Mouse (Mus musculus): ENCODE measurements around the gene Chil3. TPM values are rescaled to one million over a fixed set of nuclear protein-coding genes. Genes with fewer than 3 reads are reported as not detected.
"Not testable (repeated sequence)": the region's sequence is repeated elsewhere in the genome, so short reads cannot be mapped to it uniquely, and the experiment has no call there.

Gene Chil3
- not detected in 2 replicates for polyA plus RNA-seq (2016; fragmentation: Nextera tagmentation; extraction: Ambion mirVana)

DNA sequence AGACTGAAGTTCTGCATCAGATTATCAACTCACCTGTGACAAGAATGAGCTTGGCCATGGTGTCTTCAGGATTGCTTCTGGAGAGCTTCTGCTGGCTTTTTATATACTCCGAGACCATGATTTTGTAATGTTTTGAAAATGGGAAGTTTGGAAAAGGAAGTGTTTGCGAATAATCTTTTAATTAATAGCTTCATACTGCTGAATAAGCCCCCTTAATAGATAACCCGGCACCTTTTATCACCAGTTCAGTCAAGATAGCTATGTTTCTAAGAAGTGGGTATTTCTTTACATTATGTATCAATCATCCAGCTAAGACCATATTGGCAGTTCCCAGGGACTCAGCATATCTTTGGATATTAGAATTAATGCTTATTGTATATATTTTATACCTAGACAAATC is at the start of gene Chil3:
Chil3 (minus strand) TSS at position 101 of the 400 bp plus-strand sequence.
- 75% methylated on average over 3 of the region's 3 CpGs for WGBS
- Histone ChIP-seq H3K9me3 (peaks cover 20% of the 10 kb centered on the region), H3K4me2 (no peak within 1 kb of the TSS), H3K27me3 (no peaks in the 10 kb centered on the region), H3K27ac (no peak within 1 kb of the TSS), H3K4me3 (replicated peaks) (no peak within 1 kb of the TSS), H3K36me3 (no peaks in the 10 kb centered on the region), H3K9ac (replicated peaks) (no peak within 1 kb of the TSS), H3K4me1 (replicated peaks) (no peaks in the 10 kb centered on the region)
- ATAC-seq (ENCODE audit: insufficient number of reproducible peaks, insufficient read depth, low FRiP score, low TSS enrichment, low read depth): no peak

DNA sequence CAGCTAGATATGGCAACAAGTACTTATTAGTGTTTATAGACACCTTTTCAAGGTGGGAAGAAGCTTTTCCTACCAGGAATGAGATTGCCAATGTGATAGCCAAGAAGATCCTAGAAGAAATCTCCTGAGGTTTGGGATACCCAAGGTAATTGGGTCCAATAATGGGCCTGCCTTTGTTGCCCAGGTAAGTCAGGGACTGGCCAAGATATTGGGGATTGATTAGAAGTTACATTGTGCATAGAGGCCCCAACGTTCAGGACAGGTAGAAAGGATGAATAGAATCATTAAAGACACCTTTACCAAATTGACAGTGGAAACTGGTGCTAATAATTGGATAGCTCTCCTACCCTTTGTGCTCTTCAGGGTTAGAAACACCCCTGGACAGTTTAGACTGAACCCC is 30.7 kb upstream of the Chil3 start:
- H3K9me3 ChIP-seq: peaks cover 41% of the 10 kb centered on the region
- H3K4me2 ChIP-seq; H3K27me3 ChIP-seq; H3K27ac ChIP-seq; ATAC-seq (ENCODE audit: insufficient number of reproducible peaks, insufficient read depth, low FRiP score, low TSS enrichment, low read depth); H3K4me1 ChIP-seq (replicated peaks); H3K9ac ChIP-seq (replicated peaks); H3K36me3 ChIP-seq; H3K4me3 ChIP-seq (replicated peaks): not testable (repeated sequence)
- 57% methylated on average over 1 of the region's 1 CpGs for WGBS

DNA sequence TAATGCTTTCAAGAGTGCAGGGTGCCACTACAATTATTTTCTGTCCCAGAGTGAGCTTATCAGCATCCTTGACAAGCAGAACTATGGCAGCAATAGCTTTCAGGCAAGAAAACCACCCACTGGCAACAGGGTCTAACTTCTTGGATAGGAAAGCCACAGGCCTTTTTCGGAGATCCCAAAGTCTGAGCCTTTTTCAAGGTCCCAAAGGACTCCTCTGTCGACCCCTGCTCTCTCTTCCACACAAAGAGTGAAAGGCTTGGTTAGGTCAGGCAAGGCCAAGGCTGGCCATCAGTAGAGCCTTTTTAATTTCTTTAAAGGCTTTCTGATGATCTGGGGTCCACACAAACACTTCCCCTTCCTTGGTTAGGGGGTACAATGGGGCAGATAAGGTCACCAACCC is 29.9 kb upstream of the Chil3 start:
- H3K4me3 ChIP-seq (replicated peaks); ATAC-seq (ENCODE audit: insufficient number of reproducible peaks, insufficient read depth, low FRiP score, low TSS enrichment, low read depth); H3K27me3 ChIP-seq; H3K36me3 ChIP-seq; H3K4me2 ChIP-seq; H3K27ac ChIP-seq; H3K4me1 ChIP-seq (replicated peaks); H3K9ac ChIP-seq (replicated peaks): not testable (repeated sequence)
- 67% methylated on average over 2 of the region's 2 CpGs for whole genome bisulfite sequencing
- H3K9me3 ChIP-seq: peaks cover 41% of the 10 kb centered on the region

DNA sequence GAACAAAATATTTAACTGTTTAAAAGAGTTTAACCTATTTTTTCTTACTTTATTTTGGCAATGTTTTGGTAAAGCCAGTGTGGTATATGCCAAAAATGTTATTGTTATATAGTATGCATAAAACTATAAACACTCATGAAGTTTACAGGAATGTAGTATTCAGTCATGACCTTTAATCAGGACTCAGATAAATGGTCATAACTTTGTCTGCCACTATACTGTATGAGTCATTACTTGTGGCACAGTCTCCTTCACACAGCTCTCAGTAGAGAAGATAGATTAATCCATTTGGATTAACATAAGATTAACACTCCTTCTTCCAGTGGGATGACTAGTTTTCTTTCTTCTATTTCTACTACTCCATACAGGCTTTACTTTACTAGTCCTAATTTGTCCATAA is 28.9 kb upstream of the Chil3 start:
- no peaks in the 10 kb centered on the region for H3K4me1 ChIP-seq (replicated peaks)
- H3K9me3 ChIP-seq: peaks cover 45% of the 10 kb centered on the region
- no peak overlapping the region for H3K4me3 ChIP-seq (replicated peaks)
- no peak for ATAC-seq (ENCODE audit: insufficient number of reproducible peaks, insufficient read depth, low FRiP score, low TSS enrichment, low read depth)
- H3K27me3 ChIP-seq: no peaks in the 10 kb centered on the region
- H3K27ac ChIP-seq: no peak overlapping the region
- H3K4me2 ChIP-seq: no peak overlapping the region
- no peaks in the 10 kb centered on the region for H3K36me3 ChIP-seq
- no peak overlapping the region for H3K9ac ChIP-seq (replicated peaks)

DNA sequence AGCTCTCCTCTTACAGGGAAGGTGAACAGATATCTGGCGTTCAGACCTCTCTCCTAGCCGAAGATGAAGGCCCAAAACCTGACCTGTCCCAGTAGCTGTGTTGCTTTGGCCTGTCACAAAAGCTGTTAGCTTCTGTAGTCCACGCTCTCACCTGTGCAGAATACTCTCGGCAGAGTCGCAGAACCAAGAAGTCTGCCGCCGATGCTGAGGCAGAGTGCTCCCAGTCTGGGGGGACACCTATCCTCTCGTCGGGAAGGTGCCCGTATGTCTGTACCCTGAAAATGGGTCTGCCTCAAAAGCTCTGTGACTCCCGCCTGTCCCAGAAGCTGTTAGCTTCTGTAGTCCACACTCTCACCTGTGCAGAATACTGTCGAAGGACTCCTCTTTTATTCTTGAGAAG is 28.1 kb upstream of the Chil3 start:
- H3K4me2 ChIP-seq: no peak overlapping the region
- no peak overlapping the region for H3K9ac ChIP-seq (replicated peaks)
- H3K36me3 ChIP-seq: no peaks in the 10 kb centered on the region
- no peak for ATAC-seq (ENCODE audit: insufficient number of reproducible peaks, insufficient read depth, low FRiP score, low TSS enrichment, low read depth)
- no peak overlapping the region for H3K27ac ChIP-seq
- H3K27me3 ChIP-seq: no peaks in the 10 kb centered on the region
- H3K4me3 ChIP-seq (replicated peaks): no peak overlapping the region
- H3K9me3 ChIP-seq: peaks cover 48% of the 10 kb centered on the region
- WGBS: 90% methylated on average over 12 of the region's 12 CpGs
- no peaks in the 10 kb centered on the region for H3K4me1 ChIP-seq (replicated peaks)

DNA sequence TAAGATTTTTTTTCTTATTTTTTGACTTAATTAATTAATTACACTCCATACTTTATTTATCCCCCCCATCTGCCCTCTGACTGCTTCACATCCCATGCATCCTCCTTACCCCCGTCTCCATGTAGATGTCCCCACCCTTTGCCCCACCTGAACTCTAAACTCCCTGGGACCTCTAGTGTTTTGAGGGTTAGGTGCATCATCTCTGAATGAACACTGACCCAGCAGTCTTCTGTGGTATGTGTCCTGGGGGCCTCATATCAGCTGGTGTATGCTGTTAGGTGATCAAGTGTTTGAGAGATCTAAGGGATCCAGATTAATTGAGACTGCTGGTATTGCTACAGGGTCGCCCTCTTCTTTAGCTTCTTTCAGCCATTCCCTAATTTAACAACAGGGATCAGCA is 20.6 kb upstream of the Chil3 start:
- H3K9me3 ChIP-seq: peaks cover 51% of the 10 kb centered on the region
- H3K27ac ChIP-seq: no peak overlapping the region
- H3K4me2 ChIP-seq: no peak overlapping the region
- H3K27me3 ChIP-seq: no peaks in the 10 kb centered on the region
- H3K9ac ChIP-seq (replicated peaks): no peak overlapping the region
- H3K4me3 ChIP-seq (replicated peaks): no peak overlapping the region
- WGBS: 77% methylated on average over 2 of the region's 2 CpGs
- ATAC-seq (ENCODE audit: insufficient number of reproducible peaks, insufficient read depth, low FRiP score, low TSS enrichment, low read depth): no peak
- no peaks in the 10 kb centered on the region for H3K4me1 ChIP-seq (replicated peaks)
- no peaks in the 10 kb centered on the region for H3K36me3 ChIP-seq

DNA sequence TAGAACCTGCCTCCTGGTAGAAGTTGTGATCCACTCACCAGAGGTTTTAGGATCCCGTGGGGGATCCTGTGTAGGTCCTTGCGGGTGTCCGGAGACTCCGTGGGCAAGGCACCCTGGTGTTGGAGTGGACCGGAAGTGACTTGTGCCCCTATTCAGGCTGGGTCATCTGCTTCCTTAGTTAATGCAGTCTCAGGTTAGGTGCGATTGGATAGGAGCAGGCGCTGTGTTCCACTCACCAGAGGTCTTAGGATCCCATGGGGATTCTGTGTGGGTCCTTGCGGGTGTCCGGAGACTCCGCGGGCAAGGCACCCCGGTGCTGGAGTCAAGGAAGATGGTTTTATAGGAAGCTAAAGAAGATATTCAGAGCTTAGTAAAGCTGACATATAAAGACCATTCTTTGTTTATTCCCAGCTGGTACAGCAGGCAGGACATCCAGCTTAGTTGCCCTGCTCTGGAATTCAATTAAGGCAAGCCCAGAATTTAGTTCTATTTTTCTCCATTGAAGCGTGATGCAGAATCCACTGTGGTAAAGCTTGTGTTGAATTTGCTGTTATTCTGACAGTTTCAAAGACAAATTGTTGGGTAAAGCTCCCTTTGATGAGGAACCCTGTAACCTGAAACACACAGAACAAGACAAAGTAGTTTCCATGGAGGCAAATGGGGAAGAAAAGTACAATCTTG is 10.3 kb upstream of the Chil3 start:
- WGBS: 89% methylated on average over 13 of the region's 13 CpGs
- Histone ChIP-seq H3K4me3 (replicated peaks) (no peak overlapping the region), H3K9ac (replicated peaks) (no peak overlapping the region), H3K4me2 (no peak overlapping the region), H3K36me3 (no peaks in the 10 kb centered on the region), H3K27ac (no peak overlapping the region), H3K4me1 (replicated peaks) (no peaks in the 10 kb centered on the region), H3K27me3 (no peaks in the 10 kb centered on the region), H3K9me3 (peaks cover 37% of the 10 kb centered on the region)
- ATAC-seq (ENCODE audit: insufficient number of reproducible peaks, insufficient read depth, low FRiP score, low TSS enrichment, low read depth): no peak

DNA sequence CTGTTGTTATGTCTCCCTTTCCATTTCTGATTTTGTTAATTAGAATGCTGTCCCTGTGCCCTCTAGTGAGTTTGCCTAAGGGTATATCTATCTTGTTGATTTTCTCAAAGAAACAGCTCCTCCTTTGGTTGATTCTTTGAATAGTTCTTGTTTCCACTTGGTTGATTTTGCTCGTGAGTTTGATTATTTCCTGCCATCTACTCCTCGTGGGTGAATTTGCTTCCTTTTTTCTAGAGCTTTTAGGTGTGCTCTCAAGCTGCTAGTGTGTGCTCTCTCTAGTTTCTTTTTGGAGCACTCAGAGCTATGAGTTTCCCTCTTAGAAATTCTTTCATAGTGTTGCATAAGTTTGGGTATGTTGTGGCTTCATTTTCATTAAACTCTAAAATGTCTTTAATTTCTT is 7.6 kb upstream of the Chil3 start:
- H3K27ac ChIP-seq; H3K36me3 ChIP-seq; H3K4me1 ChIP-seq (replicated peaks); ATAC-seq (ENCODE audit: insufficient number of reproducible peaks, insufficient read depth, low FRiP score, low TSS enrichment, low read depth); H3K4me2 ChIP-seq; H3K4me3 ChIP-seq (replicated peaks); H3K27me3 ChIP-seq; H3K9ac ChIP-seq (replicated peaks): not testable (repeated sequence)
- peaks cover 35% of the 10 kb centered on the region for H3K9me3 ChIP-seq
- WGBS: 59% methylated on average over 2 of the region's 2 CpGs

DNA sequence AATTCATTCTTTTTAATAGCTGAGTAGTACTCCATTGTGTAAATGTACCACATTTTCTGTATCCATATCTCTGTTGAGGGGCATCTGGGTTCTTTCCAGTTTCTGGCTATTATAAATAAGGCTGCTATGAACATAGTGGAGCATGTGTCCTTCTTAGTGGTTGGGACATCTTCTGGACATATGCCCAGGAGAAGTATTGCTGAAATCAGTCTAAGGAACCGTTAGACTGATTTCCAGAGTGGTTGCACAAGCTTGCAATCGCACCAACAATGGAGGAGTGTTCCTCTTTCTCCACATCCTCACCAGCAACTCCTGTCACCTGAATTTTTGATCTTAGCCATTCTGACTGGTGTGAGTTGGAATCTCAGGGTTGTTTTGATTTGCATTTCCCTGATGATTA is 5.1 kb upstream of the Chil3 start:
- not testable (repeated sequence) for H3K4me1 ChIP-seq (replicated peaks); H3K4me2 ChIP-seq; H3K36me3 ChIP-seq; H3K27ac ChIP-seq; H3K9ac ChIP-seq (replicated peaks); H3K4me3 ChIP-seq (replicated peaks); H3K27me3 ChIP-seq; ATAC-seq (ENCODE audit: insufficient number of reproducible peaks, insufficient read depth, low FRiP score, low TSS enrichment, low read depth)
- peaks cover 23% of the 10 kb centered on the region for H3K9me3 ChIP-seq
- 59% methylated on average over 2 of the region's 2 CpGs for WGBS

DNA sequence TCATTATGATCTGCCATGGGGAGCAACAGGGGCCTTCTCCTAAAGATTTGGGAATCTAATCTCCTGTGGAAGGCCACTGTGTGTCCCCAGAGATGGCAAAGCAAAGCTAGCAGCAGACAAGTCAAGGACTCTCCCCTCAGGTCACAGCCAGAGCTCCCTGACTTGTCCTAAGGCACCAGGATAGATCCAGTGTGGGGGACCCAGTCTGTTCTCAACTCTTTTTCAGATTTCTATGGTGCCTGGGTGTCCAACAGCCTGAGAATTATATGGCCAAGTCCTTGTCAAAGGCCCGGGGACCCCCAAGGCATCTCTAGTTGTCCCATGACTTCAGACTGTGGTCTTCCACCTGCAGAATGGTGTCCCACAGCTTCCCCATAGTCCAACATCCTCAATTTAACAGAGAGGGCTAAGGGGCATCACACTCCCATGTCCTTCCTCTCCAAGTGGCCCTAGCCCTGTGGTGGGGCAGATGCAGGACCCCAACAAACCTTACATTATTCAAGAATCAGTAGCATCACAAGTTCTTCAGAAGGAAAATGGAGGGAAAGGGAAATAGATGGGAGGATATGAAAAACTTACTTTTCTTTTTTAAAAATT is 3.9 kb upstream of the Chil3 start:
- Histone ChIP-seq H3K4me2 (no peak overlapping the region), H3K27ac (no peak overlapping the region), H3K9ac (replicated peaks) (no peak overlapping the region), H3K4me1 (replicated peaks) (no peaks in the 10 kb centered on the region), H3K9me3 (peaks cover 24% of the 10 kb centered on the region), H3K27me3 (no peaks in the 10 kb centered on the region), H3K4me3 (replicated peaks) (no peak overlapping the region), H3K36me3 (no peaks in the 10 kb centered on the region)
- WGBS: 81% methylated on average over 1 of the region's 1 CpGs
- peak; percentile 56; the same call in 1 of the 2 replicates for ATAC-seq (ENCODE audit: insufficient number of reproducible peaks, insufficient read depth, low FRiP score, low TSS enrichment, low read depth)

DNA sequence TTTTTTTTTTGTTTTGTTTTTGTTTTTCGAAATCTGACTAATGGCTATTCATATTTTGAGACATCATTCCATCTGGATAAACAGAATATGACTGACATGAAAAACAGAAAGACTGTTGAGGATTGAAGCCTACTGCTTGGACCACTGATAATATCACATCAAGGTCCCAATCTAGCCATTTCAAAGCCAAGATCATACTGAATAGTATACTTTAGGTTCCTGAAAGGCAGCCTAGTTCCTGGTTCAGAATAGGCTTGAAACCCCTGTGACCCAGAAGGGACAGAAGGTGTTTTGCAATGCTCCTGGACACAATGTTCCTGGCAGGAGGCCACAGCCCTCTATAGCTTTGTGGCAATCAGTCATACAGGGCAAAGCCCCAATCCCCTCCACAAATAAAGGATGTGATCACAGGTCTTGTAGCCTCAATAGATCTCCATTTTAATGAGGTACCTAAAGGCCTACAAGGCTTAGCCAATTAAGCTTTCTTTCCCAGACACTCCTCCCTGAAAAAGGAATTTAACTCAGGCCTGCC is 3.2 kb upstream of the Chil3 start:
- no peak overlapping the region for H3K27ac ChIP-seq
- H3K36me3 ChIP-seq: no peaks in the 10 kb centered on the region
- no peak overlapping the region for H3K4me2 ChIP-seq
- 56% methylated on average over 1 of the region's 1 CpGs for WGBS
- no peaks in the 10 kb centered on the region for H3K27me3 ChIP-seq
- H3K4me3 ChIP-seq (replicated peaks): no peak overlapping the region
- no peak overlapping the region for H3K9ac ChIP-seq (replicated peaks)
- peak; percentile 37; the same call in 1 of the 2 replicates for ATAC-seq (ENCODE audit: insufficient number of reproducible peaks, insufficient read depth, low FRiP score, low TSS enrichment, low read depth)
- no peaks in the 10 kb centered on the region for H3K4me1 ChIP-seq (replicated peaks)
- peaks cover 24% of the 10 kb centered on the region for H3K9me3 ChIP-seq

DNA sequence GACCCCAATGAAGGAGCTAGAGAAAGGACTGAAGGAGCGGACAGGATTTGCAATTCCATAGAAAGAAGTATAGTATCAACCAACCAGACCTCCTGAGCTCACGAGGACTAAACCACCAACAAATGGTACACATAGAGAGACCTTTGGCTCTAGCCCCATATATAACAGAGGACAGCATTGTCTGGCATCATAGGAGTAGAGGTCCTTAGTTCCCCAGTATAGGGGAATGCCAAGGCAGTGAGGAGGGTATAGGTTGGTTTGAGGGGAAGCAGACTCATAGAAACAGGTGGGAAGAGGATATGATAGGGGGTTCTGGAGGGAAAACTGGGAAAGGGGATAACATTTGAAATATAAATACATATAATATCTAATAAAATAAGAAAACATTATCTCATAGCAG is 13.0 kb downstream of the Chil3 start:
- Histone ChIP-seq H3K36me3 (no peaks in the 10 kb centered on the region), H3K4me2 (no peak overlapping the region), H3K9ac (replicated peaks) (no peak overlapping the region), H3K4me3 (replicated peaks) (no peak overlapping the region), H3K9me3 (peaks cover 11% of the 10 kb centered on the region), H3K27ac (no peak overlapping the region), H3K4me1 (replicated peaks) (no peaks in the 10 kb centered on the region), H3K27me3 (no peaks in the 10 kb centered on the region)
- WGBS: 86% methylated on average over 2 of the region's 2 CpGs
- ATAC-seq (ENCODE audit: insufficient number of reproducible peaks, insufficient read depth, low FRiP score, low TSS enrichment, low read depth): no peak
